Mouse (Mus musculus): Measurements from ENCODE around the gene Fam181a. TPM values are rescaled to one million over a fixed set of nuclear protein-coding genes. Genes with fewer than 3 reads are reported as not detected.

Fam181a gene
- total and polyA plus RNA-seq, 3 experiments = not detected

GRCm38 (mm10) chr12:103361539-103362307 lies 50.9 kb downstream of the Fam181a start:
- no peak for TF ChIP-seq CHD2 (IDR thresholded peaks at IDR 0.05; ENCODE audit: low read length)
- peak; percentile 46 for TF ChIP-seq BHLHE40 (IDR thresholded peaks at IDR 0.05; ENCODE audit: low read depth, low read length)
- TF ChIP-seq MAX (IDR thresholded peaks at IDR 0.05; ENCODE audit: low read length) = 0 out of 2 replicates have a peak, but pooled peaks have one; percentile 13
- TF ChIP-seq ZC3H11A (IDR thresholded peaks at IDR 0.05; ENCODE audit: low read depth, low read length) = no peak
- Histone ChIP-seq H3K4me1 (ENCODE audit: control insufficient read depth in 1 of 2, insufficient read depth in 2 of 2) (peaks cover 23 to 61% of the 10 kb centered on the region in 2 experiments), H3K79me2 (replicated peaks; ENCODE audit: control insufficient read depth, extremely low read depth, insufficient read depth, poor library complexity, severe bottlenecking) (no peaks in the 10 kb centered on the region), H3K9me3 (replicated peaks; ENCODE audit: low read length) (peaks cover 4% of the 10 kb centered on the region), H3K36me3 (replicated peaks in 1 of 2; ENCODE audit: control insufficient read depth in 1 of 2, insufficient read depth in 1 of 2, low read length in 1 of 2) (no peaks in the 10 kb centered on the region), H3K4me2 (ENCODE audit: insufficient read depth, low read depth, poor library complexity, severe bottlenecking) (no peak overlapping the region), H3K27me3 (replicated peaks) (peaks cover 3% of the 10 kb centered on the region), H3K27ac (ENCODE audit: insufficient read depth, low read depth) (no peak overlapping the region), H3K4me3 (replicated peaks in 1 of 3; ENCODE audit: low read depth in 2 of 3, low read length in 2 of 3, poor library complexity in 1 of 3) (no peak overlapping the region), H3K9ac (ENCODE audit: insufficient read depth, low read depth) (no peak overlapping the region)
- in situ Hi-C loops (cut with MboI; ENCODE audit: low pct_ligation_motif_present, low pct_unique_long_range_greater_than_20kb, low sequenced_read_pairs) (loop anchor here (5.0 kb wide), 1 partner anchor 34 kb away; no protein-coding TSS in a partner anchor), dilution Hi-C loops (cut with MboI; ENCODE audit: extremely low pct_ligation_motif_present, extremely low pct_unique_long_range_greater_than_20kb, low sequenced_read_pairs) (no loop called here)
- DNase-seq (ENCODE audit: extremely low read depth) = no peak

GRCm38 (mm10) chr12:103362336-103362735 lies 51.6 kb downstream of the Fam181a start:
- H3K9ac ChIP-seq (ENCODE audit: insufficient read depth, low read depth) = no peak overlapping the region
- TF ChIP-seq USF1 (IDR thresholded peaks at IDR 0.05; ENCODE audit: low read depth, low read length) = no peak
- no peak for TF ChIP-seq MAFK (IDR thresholded peaks at IDR 0.05; ENCODE audit: insufficient replicate concordance, low read length)
- no peak for TF ChIP-seq CHD1 (IDR thresholded peaks at IDR 0.05; ENCODE audit: low read depth, low read length)
- TF ChIP-seq ELF1 (IDR thresholded peaks at IDR 0.05; ENCODE audit: low read depth, low read length) = no peak
- no peak for TF ChIP-seq UBTF (IDR thresholded peaks at IDR 0.05; ENCODE audit: low read depth, low read length)
- TF ChIP-seq BHLHE40 (IDR thresholded peaks at IDR 0.05; ENCODE audit: low read depth, low read length) = no peak
- TF ChIP-seq NELFE (IDR thresholded peaks at IDR 0.05; ENCODE audit: low read depth, low read length) = no peak
- no peak for TF ChIP-seq ZC3H11A (IDR thresholded peaks at IDR 0.05; ENCODE audit: low read depth, low read length)
- H3K4me2 ChIP-seq (ENCODE audit: insufficient read depth, low read depth, poor library complexity, severe bottlenecking) = no peak overlapping the region
- peaks cover 3% of the 10 kb centered on the region for H3K27me3 ChIP-seq (replicated peaks)
- no peak for DNase-seq (ENCODE audit: extremely low read depth)
- H3K9me3 ChIP-seq (replicated peaks; ENCODE audit: low read length) = no peaks in the 10 kb centered on the region
- peaks cover 23 to 61% of the 10 kb centered on the region in 2 experiments for H3K4me1 ChIP-seq (ENCODE audit: control insufficient read depth in 1 of 2, insufficient read depth in 2 of 2)
- no peaks in the 10 kb centered on the region for H3K36me3 ChIP-seq (replicated peaks in 1 of 2; ENCODE audit: control insufficient read depth in 1 of 2, insufficient read depth in 1 of 2, low read length in 1 of 2)
- in situ Hi-C loops (cut with MboI; ENCODE audit: low pct_ligation_motif_present, low pct_unique_long_range_greater_than_20kb, low sequenced_read_pairs) (loop anchor here (5.0 kb wide), 1 partner anchor 35 kb away; no protein-coding TSS in a partner anchor), dilution Hi-C loops (cut with MboI; ENCODE audit: extremely low pct_ligation_motif_present, extremely low pct_unique_long_range_greater_than_20kb, low sequenced_read_pairs) (no loop called here)
- no peak overlapping the region for H3K4me3 ChIP-seq (replicated peaks in 1 of 3; ENCODE audit: low read depth in 2 of 3, low read length in 2 of 3, poor library complexity in 1 of 3)
- H3K79me2 ChIP-seq (replicated peaks; ENCODE audit: control insufficient read depth, extremely low read depth, insufficient read depth, poor library complexity, severe bottlenecking) = no peaks in the 10 kb centered on the region
- H3K27ac ChIP-seq (ENCODE audit: insufficient read depth, low read depth) = no peak overlapping the region

Other genes with a start within 250 kb of the Fam181a start
- not detected in 2 replicates for gene Prima1, start 68.8 kb upstream of the Fam181a start, total RNA-seq (2012; rRNA removed)
- gene Prima1, start 68.8 kb upstream of the Fam181a start, total RNA-seq (2014; rRNA removed) = not detected in 2 replicates
- gene Prima1, start 68.8 kb upstream of the Fam181a start, polyA plus RNA-seq (2012; ENCODE audit: insufficient read length, low read depth) = not detected in 2 replicates
- 4.1 and 5.5 TPM in 2 replicates for gene Asb2, start 45.0 kb downstream of the Fam181a start, total RNA-seq (2012; rRNA removed)
- gene Asb2, start 45.0 kb downstream of the Fam181a start, total RNA-seq (2014; rRNA removed) = 5.3 and 6.2 TPM in 2 replicates
- gene Asb2, start 45.0 kb downstream of the Fam181a start, polyA plus RNA-seq (2012; ENCODE audit: insufficient read length, low read depth) = 2.7 and 3.0 TPM in 2 replicates
- 5.4 and 11.5 TPM in 2 replicates for gene Otub2, start 77.7 kb downstream of the Fam181a start, total RNA-seq (2012; rRNA removed)
- 6.8 and 7.6 TPM in 2 replicates for gene Otub2, start 77.7 kb downstream of the Fam181a start, total RNA-seq (2014; rRNA removed)
- 3.0 and 3.1 TPM in 2 replicates for gene Otub2, start 77.7 kb downstream of the Fam181a start, polyA plus RNA-seq (2012; ENCODE audit: insufficient read length, low read depth)
- gene 9330161L09Rik, start 96.8 kb downstream of the Fam181a start, total RNA-seq (2012; rRNA removed) = 0.34 and 1.2 TPM in 2 replicates
- gene 9330161L09Rik, start 96.8 kb downstream of the Fam181a start, total RNA-seq (2014; rRNA removed) = 0.24 and 0.50 TPM in 2 replicates
- gene 9330161L09Rik, start 96.8 kb downstream of the Fam181a start, polyA plus RNA-seq (2012; ENCODE audit: insufficient read length, low read depth) = 0.33 and 0.54 TPM in 2 replicates
- gene Ddx24, start 114.9 kb downstream of the Fam181a start, total RNA-seq (2012; rRNA removed) = 76.2 and 91.3 TPM in 2 replicates
- 83.0 and 87.9 TPM in 2 replicates for gene Ddx24, start 114.9 kb downstream of the Fam181a start, total RNA-seq (2014; rRNA removed)
- 125 and 150 TPM in 2 replicates for gene Ddx24, start 114.9 kb downstream of the Fam181a start, polyA plus RNA-seq (2012; ENCODE audit: insufficient read length, low read depth)
- 143 and 198 TPM in 2 replicates for gene Ifi27, start 123.2 kb downstream of the Fam181a start, total RNA-seq (2012; rRNA removed)
- 135 and 150 TPM in 2 replicates for gene Ifi27, start 123.2 kb downstream of the Fam181a start, total RNA-seq (2014; rRNA removed)
- gene Ifi27, start 123.2 kb downstream of the Fam181a start, polyA plus RNA-seq (2012; ENCODE audit: insufficient read length, low read depth) = 132 and 142 TPM in 2 replicates
- gene Ifi27l2a, start 132.7 kb downstream of the Fam181a start, total RNA-seq (2012; rRNA removed) = 116 and 133 TPM in 2 replicates
- 262 and 289 TPM in 2 replicates for gene Ifi27l2a, start 132.7 kb downstream of the Fam181a start, total RNA-seq (2014; rRNA removed)
- 81.1 and 83.9 TPM in 2 replicates for gene Ifi27l2a, start 132.7 kb downstream of the Fam181a start, polyA plus RNA-seq (2012; ENCODE audit: insufficient read length, low read depth)
- gene Ifi27l2b, start 146.2 kb downstream of the Fam181a start, total RNA-seq (2012; rRNA removed) = not detected in 2 replicates
- not detected in 2 replicates for gene Ifi27l2b, start 146.2 kb downstream of the Fam181a start, total RNA-seq (2014; rRNA removed)
- gene Ifi27l2b, start 146.2 kb downstream of the Fam181a start, polyA plus RNA-seq (2012; ENCODE audit: insufficient read length, low read depth) = not detected in 2 replicates
- gene Ppp4r4, start 221.3 kb downstream of the Fam181a start, total RNA-seq (2012; rRNA removed) = 0.34 and 0.38 TPM in 2 replicates
- 0.54 and 0.68 TPM in 2 replicates for gene Ppp4r4, start 221.3 kb downstream of the Fam181a start, total RNA-seq (2014; rRNA removed)
- gene Ppp4r4, start 221.3 kb downstream of the Fam181a start, polyA plus RNA-seq (2012; ENCODE audit: insufficient read length, low read depth) = 0.42 and 1.7 TPM in 2 replicates

Data from CH12.LX (cell line).